Mouse (Mus musculus) forebrain, embryonic 15.5 days (tissue): ENCODE data around the gene Cep295nl. TPM values are rescaled to one million over a fixed set of nuclear protein-coding genes. Genes with fewer than 3 reads are reported as not detected.
A peak's percentile ranks its signal among the peaks of the same experiment; 100 is the strongest.

Experiments
- ATAC-seq: fragments of 200-750 bp; cut with Nextera tagmentation; replicated peaks from 2 replicates; pipeline ENCODE4 v1.8.0; 2017; ENCODE audit warnings: mild to moderate bottlenecking, moderate TSS enrichment, moderate library complexity
- H3K27ac ChIP-seq: fragments of 300-500 bp; sonication (generic); replicated peaks from 2 replicates; pipeline ENCODE4 v1.5.1; 2015; ENCODE audit warnings: mild to moderate bottlenecking, inconsistent platforms
- H3K27me3 ChIP-seq: fragments of 300-500 bp; sonication (generic); 2 replicates; pipeline ENCODE4 v1.6.1; 2015; ENCODE audit warnings: inconsistent platforms
- H3K36me3 ChIP-seq: fragments of 300-500 bp; sonication (generic); 2 replicates; pipeline ENCODE4 v1.6.1; 2015; ENCODE audit warnings: mild to moderate bottlenecking, inconsistent platforms
- H3K4me1 ChIP-seq: fragments of 300-500 bp; sonication (generic); 2 replicates; pipeline ENCODE4 v1.6.1; 2015; ENCODE audit warnings: inconsistent platforms
- H3K4me2 ChIP-seq: fragments of 300-500 bp; sonication (generic); replicated peaks from 2 replicates; pipeline ENCODE4 v1.6.1; 2015; ENCODE audit warnings: mild to moderate bottlenecking, inconsistent platforms
- H3K4me3 ChIP-seq: fragments of 300-500 bp; sonication (generic); 2 replicates; pipeline ENCODE4 v1.5.1; 2015; ENCODE audit warnings: mild to moderate bottlenecking, inconsistent platforms
- H3K9ac ChIP-seq: fragments of 300-500 bp; sonication (generic); replicated peaks from 2 replicates; pipeline ENCODE4 v1.6.1; 2015; ENCODE audit warnings: mild to moderate bottlenecking, inconsistent platforms
- H3K9me3 ChIP-seq: fragments of 300-500 bp; sonication (generic); 2 replicates; pipeline ENCODE4 v1.6.1; 2016; ENCODE audit warnings: inconsistent platforms
- WGBS: fragments of 180-500 bp; shearing (Covaris S2); methylation state at CpG from one replicate; pipeline ENCODE4 v1.1.7; 2015; ENCODE audit warnings: mixed read lengths; 5-methylcytosine and 5-hydroxymethylcytosine counted together
- polyA plus RNA-seq: library from polyadenylated mRNA; unstranded; fragments of >200 nt; fragmentation: Nextera tagmentation; extraction: Ambion mirVana; gene quantifications from 2 replicates; pipeline ENCODE4 v1.2.1, GENCODE M21; 2015

Cep295nl gene
- polyA plus RNA-seq, 1 experiment from 2014 or later, result not detected

DNA sequence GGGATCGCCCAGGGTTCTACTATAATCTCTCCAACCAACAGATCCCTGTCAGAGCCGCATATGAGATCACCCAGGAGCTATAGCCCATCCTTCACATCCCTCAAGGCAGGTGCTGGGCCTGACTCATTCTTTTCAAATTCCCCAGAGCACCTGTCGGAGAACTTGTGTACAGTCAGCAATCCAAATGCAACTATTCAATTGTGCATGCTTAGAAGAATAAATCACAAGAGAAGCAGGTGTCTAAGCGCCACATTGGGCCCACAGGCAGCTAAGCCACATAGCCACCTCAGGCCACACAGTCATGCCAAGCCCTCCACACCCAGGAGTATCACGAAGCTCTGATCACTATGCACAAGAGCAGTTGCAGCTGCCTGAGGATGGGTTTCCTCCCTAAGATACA is 7.2 kb upstream of the Cep295nl start:
- no peaks in the 10 kb centered on the region for H3K9me3 ChIP-seq
- H3K4me3 ChIP-seq, result no peak overlapping the region
- H3K4me1 ChIP-seq, result peaks cover 42% of the 10 kb centered on the region
- H3K27me3 ChIP-seq, result no peaks in the 10 kb centered on the region
- H3K36me3 ChIP-seq, result no peaks in the 10 kb centered on the region
- 90% methylated on average over 5 of the region's 5 CpGs for WGBS
- H3K27ac ChIP-seq, result no peak overlapping the region
- ATAC-seq, result no peak
- no peak overlapping the region for H3K4me2 ChIP-seq
- no peak overlapping the region for H3K9ac ChIP-seq

DNA sequence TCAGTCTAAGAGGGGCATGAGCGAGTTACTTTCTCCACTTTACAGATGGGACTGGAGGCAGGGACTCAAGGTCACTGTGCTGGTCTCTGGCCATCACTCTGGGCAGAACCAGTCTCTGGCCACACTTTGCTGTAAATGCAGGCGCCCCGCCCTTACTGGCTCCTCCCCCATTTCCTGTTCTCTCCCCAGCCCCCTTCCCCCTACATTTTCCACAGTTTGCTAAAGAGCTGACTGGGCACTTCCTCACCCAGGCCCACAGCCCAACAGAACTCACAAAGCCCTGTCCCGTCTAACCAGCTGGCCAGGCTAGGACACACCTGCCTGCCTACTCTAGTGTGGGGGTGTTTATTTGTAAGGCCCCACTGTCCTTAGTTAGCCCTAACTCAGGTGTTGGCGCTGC is 6.6 kb upstream of the Cep295nl start:
- Histone ChIP-seq H3K27me3 (no peaks in the 10 kb centered on the region), H3K9ac (no peak overlapping the region), H3K4me2 (no peak overlapping the region), H3K4me3 (no peak overlapping the region), H3K9me3 (no peaks in the 10 kb centered on the region), H3K27ac (no peak overlapping the region), H3K36me3 (no peaks in the 10 kb centered on the region), H3K4me1 (peaks cover 36% of the 10 kb centered on the region)
- WGBS, result 83% methylated on average over 5 of the region's 5 CpGs
- no peak for ATAC-seq

DNA sequence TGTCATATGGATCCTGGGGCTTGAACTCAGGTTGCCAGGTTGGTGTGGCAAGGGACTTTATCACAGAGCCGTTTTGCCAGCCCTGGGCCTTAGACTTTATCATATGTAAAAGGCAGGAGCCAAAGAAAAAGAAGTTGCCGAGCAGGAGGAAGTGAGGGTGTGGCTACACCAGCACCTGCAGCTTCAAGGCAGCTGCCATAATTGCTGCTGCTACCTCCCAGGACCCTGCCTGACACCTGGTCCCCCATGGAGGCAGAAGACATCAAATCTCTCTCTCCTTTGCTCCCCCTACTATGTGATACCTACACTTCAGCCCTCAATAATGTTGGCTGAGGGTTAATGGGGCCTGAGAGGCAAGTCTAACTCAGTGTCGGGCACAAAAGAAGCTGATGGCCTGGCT is 6.1 kb upstream of the Cep295nl start:
- Histone ChIP-seq H3K4me3 (no peak overlapping the region), H3K4me2 (no peak overlapping the region), H3K9ac (no peak overlapping the region), H3K4me1 (peaks cover 31% of the 10 kb centered on the region), H3K9me3 (no peaks in the 10 kb centered on the region), H3K27ac (no peak overlapping the region), H3K36me3 (no peaks in the 10 kb centered on the region), H3K27me3 (no peaks in the 10 kb centered on the region)
- no peak for ATAC-seq
- WGBS, result 72% methylated on average over 3 of the region's 3 CpGs

DNA sequence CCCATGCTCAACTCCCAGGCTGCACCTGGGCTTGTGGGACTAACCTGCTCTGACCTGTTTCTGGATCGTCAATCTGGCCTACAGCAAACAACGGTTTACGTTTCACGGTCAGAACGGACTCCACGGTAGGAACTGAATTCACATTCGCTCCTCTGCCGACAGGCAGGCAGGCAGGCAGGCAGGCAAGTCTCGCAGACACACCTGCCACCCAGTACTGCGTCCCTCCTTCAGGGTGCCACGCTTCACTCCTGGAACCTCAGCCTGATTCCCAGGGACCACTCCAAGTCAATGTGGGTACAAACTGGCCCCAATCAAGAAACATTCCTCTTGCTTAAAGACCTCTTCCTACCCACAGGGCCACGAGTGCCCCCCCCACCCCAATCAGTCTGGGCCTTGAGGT is 5.6 kb upstream of the Cep295nl start:
- H3K9ac ChIP-seq, result no peak overlapping the region
- H3K4me3 ChIP-seq, result no peak overlapping the region
- H3K9me3 ChIP-seq, result no peaks in the 10 kb centered on the region
- 93% methylated on average over 12 of the region's 12 CpGs for WGBS
- no peak overlapping the region for H3K4me2 ChIP-seq
- no peak for ATAC-seq
- peaks cover 26% of the 10 kb centered on the region for H3K4me1 ChIP-seq
- no peaks in the 10 kb centered on the region for H3K27me3 ChIP-seq
- no peak overlapping the region; the same call in 1 of the 2 replicates for H3K27ac ChIP-seq
- no peaks in the 10 kb centered on the region for H3K36me3 ChIP-seq

DNA sequence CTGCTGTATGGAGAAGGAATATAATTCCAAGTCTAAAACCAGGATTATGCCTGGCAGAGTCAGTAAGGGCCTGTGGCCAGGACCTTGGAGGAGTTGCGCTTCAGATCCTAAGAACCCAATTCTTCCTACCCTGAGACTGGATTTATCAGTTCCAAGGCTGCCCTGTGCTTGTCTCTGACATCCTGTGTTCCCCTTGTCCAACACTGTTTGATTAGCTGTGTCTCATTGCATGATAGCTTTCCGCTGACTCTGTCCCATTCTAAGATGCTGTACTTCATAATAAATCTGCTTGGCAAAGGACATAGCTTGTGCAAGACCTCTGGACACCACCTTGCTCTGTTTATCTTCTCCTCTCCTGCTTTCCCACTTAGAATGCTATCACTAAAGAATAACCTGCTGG is 5.1 kb upstream of the Cep295nl start:
- Histone ChIP-seq H3K27me3 (no peaks in the 10 kb centered on the region), H3K27ac (peak overlapping the region; percentile 5; the same call in 1 of the 2 replicates), H3K4me2 (no peak overlapping the region), H3K4me1 (peaks cover 25% of the 10 kb centered on the region), H3K9me3 (no peaks in the 10 kb centered on the region), H3K4me3 (no peak overlapping the region), H3K36me3 (no peaks in the 10 kb centered on the region), H3K9ac (no peak overlapping the region)
- no peak for ATAC-seq
- WGBS, result 99% methylated on average over 2 of the region's 2 CpGs

DNA sequence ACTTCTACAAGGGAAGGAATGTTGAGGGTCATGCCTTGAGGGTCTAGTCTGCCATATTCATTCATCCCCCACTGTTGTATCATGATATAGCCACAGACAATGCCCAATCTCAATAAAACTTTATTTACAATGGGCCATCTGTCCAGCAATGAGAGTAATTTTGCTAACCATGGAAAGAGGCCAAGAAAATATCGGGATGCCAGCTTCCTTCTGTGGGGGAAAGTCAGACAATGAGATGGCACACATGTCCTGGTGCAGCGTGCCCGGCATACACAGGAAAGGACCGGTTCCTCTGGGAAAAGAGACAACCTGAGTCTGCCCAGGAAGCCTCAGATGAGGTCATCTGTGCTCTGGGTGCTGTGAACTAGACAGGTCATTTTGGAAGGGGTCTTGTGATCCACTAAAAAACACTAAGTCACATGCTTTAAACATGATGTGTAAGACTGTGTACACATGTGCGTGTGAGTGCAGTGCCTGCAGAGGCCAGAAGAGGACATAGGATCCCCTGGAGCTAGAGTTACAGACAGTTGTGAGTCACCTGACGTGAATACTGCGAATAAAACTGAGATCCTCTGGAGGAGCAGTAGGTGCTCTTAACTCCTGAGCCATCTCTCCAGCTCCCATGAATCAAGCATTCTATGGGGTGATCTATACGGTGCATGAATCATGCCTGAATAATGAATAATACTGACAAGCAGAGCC is 4.2 kb upstream of the Cep295nl start:
- ATAC-seq, result no peak
- Histone ChIP-seq H3K27ac (0 out of 2 replicates have a peak overlapping the region, but pooled peaks have one; percentile 42), H3K4me2 (no peak overlapping the region), H3K9me3 (no peaks in the 10 kb centered on the region), H3K4me3 (no peak overlapping the region), H3K36me3 (no peaks in the 10 kb centered on the region), H3K27me3 (no peaks in the 10 kb centered on the region), H3K4me1 (peaks cover 31% of the 10 kb centered on the region), H3K9ac (no peak overlapping the region)
- WGBS, result 79% methylated on average over 8 of the region's 8 CpGs

DNA sequence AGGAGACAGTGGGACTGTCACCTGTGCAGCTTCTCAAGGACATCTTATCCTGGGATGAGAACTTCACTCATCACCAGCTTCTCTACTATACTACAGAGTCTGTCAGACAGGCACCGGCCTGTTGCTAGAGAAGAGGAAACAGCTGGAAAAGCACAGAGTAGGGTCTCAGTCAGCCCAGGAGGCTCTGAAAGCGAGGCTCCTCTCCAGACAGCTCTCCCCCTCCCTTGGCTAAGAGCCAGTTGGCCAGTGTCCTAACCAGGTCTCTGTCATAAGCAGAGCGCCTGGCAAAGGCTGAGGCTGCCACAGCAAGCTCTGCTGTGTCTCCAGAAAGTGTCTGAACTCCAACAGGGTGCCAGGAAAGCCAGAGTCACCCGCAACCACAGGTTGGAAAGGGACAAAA is 3.4 kb upstream of the Cep295nl start:
- Histone ChIP-seq H3K36me3 (no peaks in the 10 kb centered on the region), H3K4me3 (no peak overlapping the region), H3K27ac (peak overlapping the region; percentile 42; the same call in 1 of the 2 replicates), H3K4me1 (peaks cover 35% of the 10 kb centered on the region), H3K4me2 (no peak overlapping the region), H3K27me3 (no peaks in the 10 kb centered on the region), H3K9me3 (no peaks in the 10 kb centered on the region), H3K9ac (no peak overlapping the region)
- 42% methylated on average over 4 of the region's 4 CpGs for WGBS
- no peak for ATAC-seq

DNA sequence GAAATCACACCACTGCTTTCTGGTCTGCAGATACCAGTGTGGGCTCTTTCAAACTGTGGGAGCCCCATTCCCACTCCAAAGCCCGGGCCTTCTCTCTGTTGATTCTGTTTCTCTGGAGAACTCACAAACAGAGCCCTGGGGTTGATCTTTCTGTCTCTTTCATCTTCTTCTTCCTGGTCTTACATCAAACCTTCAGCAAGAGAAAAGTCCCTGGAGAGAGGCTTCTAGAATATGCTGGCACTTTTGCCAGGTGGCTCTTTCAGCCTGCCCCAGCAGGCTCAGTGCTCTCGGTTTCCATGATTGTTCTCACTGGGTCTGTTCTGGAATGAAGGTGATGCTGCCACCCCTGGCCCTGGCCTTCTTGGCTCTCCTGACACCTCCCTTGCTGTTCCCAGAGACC is 1.3 kb upstream of the Cep295nl start:
- H3K27me3 ChIP-seq, result no peaks in the 10 kb centered on the region
- peaks cover 35% of the 10 kb centered on the region for H3K4me1 ChIP-seq
- H3K27ac ChIP-seq, result no peak overlapping the region
- no peak overlapping the region for H3K4me2 ChIP-seq
- 80% methylated on average over 2 of the region's 2 CpGs for WGBS
- no peaks in the 10 kb centered on the region for H3K36me3 ChIP-seq
- H3K9ac ChIP-seq, result no peak overlapping the region
- no peaks in the 10 kb centered on the region for H3K9me3 ChIP-seq
- no peak for ATAC-seq
- no peak overlapping the region for H3K4me3 ChIP-seq

DNA sequence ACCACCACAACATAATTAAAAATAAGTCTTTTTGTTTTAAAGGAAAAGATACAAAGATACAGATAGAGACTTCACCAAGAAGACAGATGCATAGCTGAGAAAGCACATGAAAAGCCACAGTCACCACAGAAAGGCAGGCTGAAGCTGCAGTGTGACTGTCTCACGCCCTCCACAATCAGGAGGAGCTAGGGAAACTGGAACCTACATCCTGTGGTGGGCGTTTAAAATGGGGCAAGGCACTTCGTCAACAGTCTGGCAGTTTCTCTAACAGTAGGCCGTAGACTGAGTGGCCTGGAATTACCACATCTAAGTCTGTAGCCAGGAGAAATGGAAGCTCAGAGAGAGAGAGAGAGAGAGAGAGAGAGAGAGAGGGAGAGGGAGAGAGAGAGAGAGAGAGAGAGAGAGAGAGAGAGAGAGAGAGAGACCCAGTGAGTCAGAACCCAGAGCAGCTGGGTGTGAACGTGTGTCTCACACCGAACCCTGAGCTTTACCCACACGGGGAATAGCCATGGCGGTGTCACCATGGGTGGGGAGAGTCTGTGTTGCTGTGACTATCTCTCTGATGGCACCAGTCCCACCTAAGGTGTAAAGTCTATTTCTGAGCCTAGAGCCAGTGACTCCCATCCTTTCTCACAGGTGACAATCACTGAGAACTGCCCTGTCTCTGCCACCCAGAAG is 4.7 kb downstream of the Cep295nl start:
- Histone ChIP-seq H3K4me1 (peaks cover 15% of the 10 kb centered on the region), H3K27me3 (no peaks in the 10 kb centered on the region), H3K27ac (no peak overlapping the region), H3K4me3 (no peak overlapping the region), H3K36me3 (0 out of 2 replicates have a peak, but pooled peaks cover 5% of the 10 kb centered on the region), H3K9ac (no peak overlapping the region), H3K4me2 (no peak overlapping the region), H3K9me3 (no peaks in the 10 kb centered on the region)
- no peak for ATAC-seq
- WGBS, result 92% methylated on average over 8 of the region's 8 CpGs

DNA sequence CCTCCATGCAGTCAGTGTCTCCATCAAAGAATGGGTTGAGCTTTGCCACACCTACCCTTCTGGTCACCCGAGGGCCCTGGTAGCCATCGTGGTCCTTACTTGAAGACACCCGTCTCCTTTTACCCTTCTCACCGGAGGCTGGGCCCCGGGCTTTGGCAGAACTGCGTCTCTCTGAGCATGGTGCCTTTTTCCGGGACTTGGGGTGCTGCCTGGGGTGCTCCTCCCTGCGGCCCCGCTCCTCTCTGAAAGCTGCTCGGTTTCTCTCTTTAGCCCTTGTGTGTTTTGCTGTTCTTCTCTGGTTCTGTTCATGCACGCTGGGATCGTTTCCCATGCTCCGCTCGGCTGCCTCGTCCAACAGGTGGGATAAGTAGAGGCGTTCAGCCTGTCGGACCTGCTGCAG is 8.9 kb downstream of the Cep295nl start:
- ATAC-seq, result no peak
- Histone ChIP-seq H3K9ac (no peak overlapping the region), H3K4me3 (no peak overlapping the region), H3K4me1 (peaks cover 3% of the 10 kb centered on the region), H3K27me3 (no peaks in the 10 kb centered on the region), H3K36me3 (0 out of 2 replicates have a peak, but pooled peaks cover 5% of the 10 kb centered on the region), H3K9me3 (no peaks in the 10 kb centered on the region), H3K4me2 (no peak overlapping the region), H3K27ac (no peak overlapping the region)
- WGBS, result 91% methylated on average over 17 of the region's 17 CpGs

DNA sequence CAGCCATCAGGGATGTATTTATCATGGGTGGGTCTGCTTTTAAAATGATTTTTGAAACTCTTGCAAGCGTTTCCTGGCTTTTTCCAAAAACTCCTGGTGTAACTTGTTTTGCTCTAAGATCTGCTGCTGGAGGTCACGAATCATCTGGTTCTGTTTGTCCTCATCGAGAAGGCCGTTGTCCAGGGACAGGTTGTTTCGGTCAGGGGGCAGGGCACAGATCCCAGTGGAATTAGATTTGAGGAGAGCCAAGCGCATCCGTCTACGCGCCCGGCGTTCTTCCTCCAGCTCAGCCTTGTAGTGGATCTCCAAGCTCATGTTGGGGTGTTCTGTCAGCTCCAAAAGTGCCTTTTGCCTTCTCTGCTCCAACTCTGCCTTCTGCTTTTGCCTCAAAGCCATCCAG is 9.9 kb downstream of the Cep295nl start:
- Histone ChIP-seq H3K4me1 (peaks cover 14% of the 10 kb centered on the region), H3K9me3 (no peaks in the 10 kb centered on the region), H3K27me3 (no peaks in the 10 kb centered on the region), H3K4me3 (no peak overlapping the region), H3K9ac (no peak overlapping the region), H3K27ac (no peak overlapping the region), H3K4me2 (no peak overlapping the region), H3K36me3 (0 out of 2 replicates have a peak, but pooled peaks cover 5% of the 10 kb centered on the region)
- WGBS, result 94% methylated on average over 11 of the region's 11 CpGs
- ATAC-seq, result no peak

DNA sequence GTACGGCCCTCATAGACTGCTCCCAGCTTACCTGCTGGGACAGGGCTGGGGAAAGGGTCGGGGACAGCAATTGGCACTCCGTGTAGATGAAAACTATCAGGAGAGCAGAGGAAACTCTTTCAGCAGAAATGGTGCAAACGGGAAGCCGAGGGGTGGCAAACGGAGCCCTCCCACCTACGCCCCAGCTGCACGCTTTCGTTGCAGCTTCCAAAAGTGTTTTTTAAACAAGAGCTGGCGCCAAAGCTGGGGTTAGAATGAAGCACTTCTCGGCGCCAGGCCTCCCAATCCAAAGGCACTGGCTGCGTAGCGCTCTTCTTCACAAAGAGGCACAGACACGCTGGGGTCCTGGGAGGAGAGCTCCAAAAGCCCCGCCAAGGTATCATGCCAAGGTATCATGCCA is 11.5 kb downstream of the Cep295nl start:
- Histone ChIP-seq H3K36me3 (0 out of 2 replicates have a peak, but pooled peaks cover 5% of the 10 kb centered on the region), H3K4me3 (no peak overlapping the region), H3K4me1 (peaks cover 28% of the 10 kb centered on the region), H3K4me2 (no peak overlapping the region), H3K27me3 (no peaks in the 10 kb centered on the region), H3K9ac (no peak overlapping the region), H3K9me3 (no peaks in the 10 kb centered on the region), H3K27ac (no peak overlapping the region)
- WGBS, result 93% methylated on average over 16 of the region's 16 CpGs
- ATAC-seq, result no peak
